Mouse (Mus musculus) retina, postnatal 7 days (tissue): ENCODE data around the gene Sqstm1.
"Not testable (repeated sequence)": the region's sequence is repeated elsewhere in the genome, so short reads cannot be mapped to it uniquely, and the experiment has no call there.

Source experiments
- DNase-seq: peaks from one replicate; pipeline ENCODE4 v3.0.0-alpha.2; 2012; ENCODE audit warnings: low read depth, low spot score

The Sqstm1 gene

DNA sequence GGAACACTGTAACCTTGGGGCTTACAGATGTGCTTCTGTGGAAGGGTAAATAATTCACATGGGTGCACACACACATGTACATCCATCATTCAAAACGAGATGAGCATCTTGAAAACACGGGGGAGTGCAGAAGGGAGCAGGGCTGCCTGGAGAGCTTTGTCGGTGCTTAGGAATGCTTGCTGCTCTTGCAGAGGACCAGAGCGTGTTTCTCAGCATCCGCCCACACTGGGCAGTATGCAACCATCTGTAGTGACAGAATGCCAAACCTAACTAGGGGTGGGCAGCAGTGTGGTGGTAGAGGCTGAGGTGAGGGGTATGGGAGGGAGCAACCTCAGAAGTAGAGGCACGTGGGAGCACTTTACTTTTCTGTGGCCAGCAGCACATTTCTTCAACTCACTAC, 33.5 kb downstream of the Sqstm1 start:
- no peak for DNase-seq

DNA sequence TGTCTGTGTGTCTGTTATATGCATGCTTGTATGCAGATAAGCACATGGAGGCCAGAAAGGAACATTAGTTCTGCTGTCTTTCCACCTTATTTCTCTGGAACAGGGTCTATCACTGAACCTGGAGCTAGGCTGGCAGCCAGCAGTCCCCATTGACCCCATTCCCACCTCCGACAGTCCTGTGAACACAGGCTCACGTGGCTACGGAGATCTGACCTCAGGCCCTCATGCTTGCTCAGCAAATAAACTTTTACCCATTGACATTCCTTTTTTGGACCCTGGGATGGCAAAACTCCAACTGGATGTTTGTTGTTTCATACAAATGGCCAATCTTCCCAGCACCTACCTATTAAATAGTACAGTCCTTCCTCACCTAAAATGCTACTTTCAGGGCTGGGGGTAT, 34.3 kb downstream of the Sqstm1 start:
- no peak for DNase-seq

GRCm38 (mm10) chr11:50174730-50175187, 35.9 kb downstream of the Sqstm1 start:
- peak; percentile 96 for DNase-seq

GRCm38 (mm10) chr11:50174111-50174729, 36.4 kb downstream of the Sqstm1 start, which contains the start of gene Mrnip:
Gene Mrnip, plus strand, starts transcription at chr11:50174444.
- not testable (repeated sequence) for DNase-seq

DNA sequence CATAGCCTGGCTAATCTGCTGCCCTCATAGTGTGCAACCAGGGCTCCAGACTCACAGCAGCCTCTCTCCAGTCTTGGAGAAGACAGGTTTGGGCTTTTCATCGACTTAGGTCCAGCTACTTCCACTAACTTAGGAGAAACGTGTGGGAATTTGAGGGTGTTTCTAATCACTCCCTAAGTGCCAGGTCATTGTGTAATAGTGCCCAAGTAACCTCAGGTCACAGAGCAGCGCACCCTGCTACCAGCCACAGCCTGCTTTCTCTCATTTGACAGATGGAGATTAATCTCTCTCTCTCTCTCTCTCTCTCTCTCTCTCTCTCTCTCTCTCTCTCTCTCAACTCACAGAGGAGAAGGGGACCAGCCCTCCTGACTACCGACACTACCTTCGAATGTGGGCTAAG, 42.3 kb downstream of the Sqstm1 start:
- no peak for DNase-seq

DNA sequence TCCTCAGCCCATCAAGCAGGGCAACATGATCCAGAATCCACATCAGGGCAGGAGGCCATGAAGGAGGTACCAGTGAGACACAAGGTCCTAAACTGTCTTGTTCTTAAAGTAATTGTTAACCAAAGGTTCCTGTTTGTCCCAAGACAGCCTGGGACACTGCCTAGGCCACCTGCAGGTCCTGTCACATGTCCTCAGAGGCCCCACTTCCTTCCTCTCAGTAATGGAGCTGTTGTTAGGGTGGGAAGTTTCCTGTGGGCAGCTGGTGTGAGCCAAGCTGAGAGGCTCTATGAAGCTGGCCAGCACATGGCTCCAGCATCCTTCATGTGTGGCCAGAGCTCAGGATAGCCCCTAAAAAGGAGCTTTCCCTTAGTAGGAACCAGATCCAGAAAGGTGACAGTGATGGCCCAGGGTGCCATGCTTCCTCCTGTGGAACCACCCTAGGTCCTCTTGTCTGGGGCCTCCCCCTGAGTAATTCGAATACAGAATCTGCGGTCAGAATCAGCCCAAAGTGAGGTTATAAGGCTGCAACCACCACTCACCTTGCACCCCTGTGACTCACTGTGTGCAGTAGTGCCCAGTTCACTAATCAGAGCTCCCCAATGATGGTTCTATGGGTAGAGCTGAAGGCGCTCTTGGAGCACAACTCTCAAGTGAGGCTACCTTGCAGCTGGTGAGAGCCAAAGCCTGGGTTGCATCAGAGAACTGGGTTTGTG, 48.1 kb downstream of the Sqstm1 start:
- DNase-seq: no peak

DNA sequence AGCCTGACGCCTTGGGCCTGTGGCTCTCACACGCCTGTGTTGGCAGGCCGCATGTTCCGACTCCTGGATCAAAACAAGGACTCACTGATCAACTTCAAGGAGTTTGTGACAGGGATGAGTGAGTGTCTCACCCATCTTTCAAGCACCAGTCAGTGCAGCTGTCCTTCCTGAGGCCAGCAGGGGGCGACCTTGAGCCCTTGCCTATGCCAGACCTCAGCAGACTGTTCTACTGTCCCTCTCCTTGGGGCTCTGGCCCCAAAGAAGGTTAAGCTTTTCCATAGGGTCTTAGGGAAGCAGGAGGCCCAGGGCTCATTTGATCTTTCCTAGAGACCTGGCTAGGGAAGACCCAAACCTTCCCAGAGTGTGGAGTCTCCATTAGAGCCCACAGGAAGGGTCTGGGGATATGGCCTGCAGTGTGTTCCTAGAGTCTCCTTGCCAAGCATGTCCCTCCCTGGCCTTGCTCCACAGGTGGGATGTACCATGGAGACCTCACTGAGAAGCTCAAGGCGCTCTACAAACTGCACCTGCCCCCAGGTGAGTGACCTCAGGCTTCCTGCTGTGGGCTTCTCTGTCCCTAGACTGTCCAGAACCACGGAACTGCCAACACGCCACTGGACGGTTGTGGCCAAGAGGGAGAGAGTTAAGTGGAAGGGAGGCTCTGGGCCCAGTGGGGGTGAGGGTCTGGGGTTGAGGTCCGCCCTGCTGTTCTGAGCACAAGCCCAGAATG, 48.9 kb downstream of the Sqstm1 start:
- peak; percentile 51 for DNase-seq

- DNase-seq: no peak
Observed at GRCm38 (mm10) chr11:50159347-50159746, 51.3 kb downstream of the Sqstm1 start.

GRCm38 (mm10) chr11:50158346-50158745, 52.3 kb downstream of the Sqstm1 start:
- no peak for DNase-seq

DNA sequence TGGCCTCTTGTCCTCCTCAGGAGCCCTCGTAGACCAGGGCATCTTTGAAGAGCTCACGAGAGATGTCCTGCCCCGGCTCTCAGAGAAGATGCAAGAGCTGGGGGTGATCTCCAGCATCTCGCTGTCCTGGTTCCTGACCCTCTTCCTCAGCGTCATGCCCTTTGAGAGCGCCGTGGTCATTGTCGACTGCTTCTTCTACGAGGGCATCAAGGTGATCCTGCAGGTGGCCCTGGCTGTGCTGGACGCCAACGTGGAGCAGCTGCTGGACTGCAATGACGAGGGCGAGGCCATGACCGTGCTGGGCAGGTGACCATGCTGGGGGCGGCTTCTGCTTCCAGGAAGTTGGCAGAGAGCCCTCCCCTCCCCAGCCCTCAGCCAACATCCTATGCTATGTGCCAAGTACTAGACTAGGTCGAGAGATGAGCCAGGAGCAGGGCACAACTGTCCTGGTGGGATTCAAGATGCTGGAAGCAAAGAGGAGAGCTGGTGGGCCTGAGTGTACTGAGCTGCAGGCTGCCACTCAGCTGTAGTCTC, 53.8 kb downstream of the Sqstm1 start:
- DNase-seq: no peak

DNA sequence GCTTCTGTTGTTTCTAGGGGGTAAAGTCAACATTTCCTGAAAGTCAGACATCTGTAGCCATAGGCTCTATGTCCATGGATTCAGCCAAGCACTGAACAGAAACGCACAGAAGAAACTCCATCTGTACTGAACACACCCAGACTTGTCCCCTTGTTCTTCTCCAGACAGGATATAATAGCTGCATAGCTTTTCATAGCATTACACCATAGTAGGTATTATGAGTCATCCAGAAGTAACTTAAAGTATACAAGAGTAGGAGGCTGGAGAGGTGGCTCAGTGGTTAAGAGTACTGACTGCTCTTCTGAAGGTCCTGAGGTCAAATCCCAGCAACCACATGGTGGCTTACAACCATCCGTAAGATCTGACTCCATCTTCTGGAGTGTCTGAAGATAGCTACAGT, 54.8 kb downstream of the Sqstm1 start:
- DNase-seq: no peak

DNA sequence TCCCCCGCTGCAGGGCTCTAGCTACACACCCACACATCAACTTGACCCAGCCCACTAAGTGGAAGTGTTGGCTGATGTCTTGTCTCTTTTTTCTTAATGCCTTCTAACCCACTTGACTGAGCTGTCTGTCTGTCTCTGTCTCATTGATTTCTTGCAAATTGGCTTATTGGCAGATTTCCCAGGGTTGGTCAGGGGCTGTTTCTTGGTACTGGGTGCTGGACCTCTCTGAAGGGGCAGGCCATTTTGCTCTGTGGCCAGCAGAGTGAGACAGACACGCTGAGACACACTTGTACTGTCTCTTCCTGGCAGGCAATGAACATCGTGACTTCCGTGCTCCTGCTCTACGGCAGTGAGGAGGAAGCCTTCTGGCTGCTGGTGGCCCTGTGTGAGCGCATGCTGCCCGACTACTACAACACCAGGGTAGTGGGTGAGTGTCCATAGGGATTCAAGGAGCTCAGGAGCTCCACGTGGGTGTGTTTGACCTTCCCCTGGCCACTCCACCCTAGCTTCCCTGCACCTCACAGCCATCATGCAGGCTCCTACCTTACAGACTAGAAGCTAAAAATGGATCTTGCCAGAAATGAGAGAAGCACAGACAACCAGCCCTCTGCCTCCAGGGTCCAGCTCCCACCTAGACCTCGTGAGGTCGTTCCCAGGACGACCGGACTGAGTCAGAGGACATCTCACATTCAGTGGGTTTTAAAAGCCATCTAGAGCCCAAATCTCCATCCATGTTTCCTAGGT, 55.7 kb downstream of the Sqstm1 start:
- no peak for DNase-seq

DNA sequence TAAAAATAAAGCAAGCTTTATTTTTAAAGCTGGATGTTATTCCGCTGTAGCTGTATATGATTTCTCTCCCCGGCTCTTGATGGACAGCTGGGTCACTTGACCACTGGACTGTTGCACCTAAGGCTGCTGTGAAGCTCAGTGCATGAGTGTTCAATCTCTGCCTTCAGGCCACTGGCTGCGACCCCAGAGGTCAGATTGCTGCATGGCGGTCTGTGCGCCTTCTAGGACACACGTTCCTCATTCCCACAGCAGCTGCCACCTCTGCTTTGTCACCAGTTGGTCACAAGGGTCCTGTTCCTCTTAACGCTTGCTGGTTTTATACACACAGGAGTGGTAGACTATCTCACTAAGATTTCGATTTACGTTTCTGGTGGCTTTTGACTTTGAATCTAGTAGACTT, 56.5 kb downstream of the Sqstm1 start:
- no peak for DNase-seq

GRCm38 (mm10) chr11:50151374-50151773, 59.3 kb downstream of the Sqstm1 start:
- DNase-seq: no peak

DNA sequence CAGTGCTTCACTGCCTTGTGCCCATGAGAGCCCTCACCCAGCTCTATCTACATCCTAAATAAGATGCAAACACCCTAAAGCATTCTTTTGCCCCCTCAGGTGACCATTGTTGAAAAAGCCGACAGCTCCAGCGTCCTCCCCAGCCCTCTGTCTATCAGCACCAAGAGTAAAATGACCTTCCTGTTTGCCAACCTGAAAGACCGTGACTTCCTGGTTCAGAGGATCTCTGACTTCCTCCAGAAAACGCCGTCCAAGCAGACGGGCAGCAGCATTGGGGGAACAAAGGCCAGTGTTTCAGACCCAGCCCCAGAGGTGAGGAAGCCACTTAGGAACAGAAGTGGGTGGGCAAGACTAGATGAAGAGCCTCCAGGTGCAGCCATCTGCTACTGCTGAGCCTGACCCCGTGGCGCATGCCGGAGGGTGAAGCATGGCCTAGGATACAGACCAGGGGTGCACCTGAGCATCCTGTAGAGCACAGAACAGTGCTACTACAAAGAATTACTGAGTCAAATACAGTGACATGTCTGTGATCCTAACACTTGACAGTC, 61.0 kb downstream of the Sqstm1 start:
- no peak for DNase-seq
